Comparison of ENCODE assay signal across 23 mouse cellular contexts in genomic region chr3:153353313-153354103, GRCm38 (mm10).
A peak's percentile ranks its signal among the peaks of the same experiment; 100 is the strongest.
DNase-seq lines count a peak whose midpoint lies in the region; ATAC-seq lines count a peak whose summit lies in the region.
"Had no signal": no experiment of that assay in that cellular context is flagged by ENCODE, and none has a peak within 500 bp of the region (broad histone marks: within the 10 kb centered on the region; RNA-seq: fewer than 3 reads in every experiment).

No protein-coding gene starts in this region.

- no peak for DNase-seq in kidney, adult 9 months
- peak; percentile 24 to 48 for DNase-seq in right cerebral cortex, adult 2 months (ENCODE audit: low spot score in 2 of 2)
- no peak for DNase-seq in right cerebral cortex, postnatal 14 days
- DNase-seq in limb, embryonic 10.5 days (ENCODE audit: low spot score) = no peak
- no peak for DNase-seq in urinary bladder, postnatal 14 days (ENCODE audit: low spot score)
- DNase-seq: adrenal gland, adult 8-10 months; cerebellum, adult 2 months; cerebellum, postnatal 25 days; forebrain, postnatal 0 days; gastrocnemius, postnatal 14 days; kidney, adult 8-10 months; liver, postnatal 0 days had no signal

- H3K27ac ChIP-seq in kidney, embryonic 16.5 days (ENCODE audit: low read length) = no peak overlapping the region
- no peak overlapping the region for H3K27ac ChIP-seq in stomach, embryonic 16.5 days (ENCODE audit: low read length)
- no peak overlapping the region for H3K27ac ChIP-seq in limb, embryonic 10.5 days
- H3K27ac ChIP-seq: embryonic facial prominence, embryonic 12.5 days; hindbrain, embryonic 12.5 days; limb, embryonic 12.5 days; macrophage; neural tube, embryonic 15.5 days; stomach, embryonic 15.5 days had no signal

- H3K27me3 ChIP-seq in kidney, embryonic 16.5 days (ENCODE audit: insufficient read depth, low read length) = no peaks in the 10 kb centered on the region
- no peaks in the 10 kb centered on the region for H3K27me3 ChIP-seq in stomach, embryonic 16.5 days (ENCODE audit: control insufficient read depth, insufficient read depth, low read length)
- H3K27me3 ChIP-seq in limb, embryonic 10.5 days (ENCODE audit: low read depth, poor library complexity, severe bottlenecking) = no peaks in the 10 kb centered on the region
- H3K27me3 ChIP-seq: embryonic facial prominence, embryonic 12.5 days; hindbrain, embryonic 12.5 days; limb, embryonic 12.5 days; neural tube, embryonic 15.5 days; stomach, embryonic 15.5 days had no signal

- no peaks in the 10 kb centered on the region for H3K9me3 ChIP-seq in kidney, embryonic 16.5 days (ENCODE audit: low read length)
- no peaks in the 10 kb centered on the region for H3K9me3 ChIP-seq in stomach, embryonic 16.5 days (replicated peaks; ENCODE audit: control insufficient read depth, low read length)
- H3K9me3 ChIP-seq in limb, embryonic 10.5 days (replicated peaks) = no peaks in the 10 kb centered on the region
- H3K9me3 ChIP-seq: embryonic facial prominence, embryonic 12.5 days; hindbrain, embryonic 12.5 days; limb, embryonic 12.5 days; neural tube, embryonic 15.5 days; stomach, embryonic 15.5 days had no signal

- 66% methylated on average over 16 of the region's 16 CpGs for WGBS in kidney, embryonic 16.5 days
- WGBS in stomach, embryonic 16.5 days = 86% methylated on average over 16 of the region's 16 CpGs
- 92% methylated on average over 16 of the region's 16 CpGs for WGBS in limb, embryonic 10.5 days

- no peak overlapping the region for H3K4me2 ChIP-seq in kidney, embryonic 16.5 days (replicated peaks; ENCODE audit: low read depth, low read length)
- H3K4me2 ChIP-seq in stomach, embryonic 16.5 days (ENCODE audit: low read depth, low read length) = no peak overlapping the region
- H3K4me2 ChIP-seq: embryonic facial prominence, embryonic 12.5 days; hindbrain, embryonic 12.5 days; limb, embryonic 12.5 days; liver, embryonic 11.5 days; neural tube, embryonic 15.5 days; stomach, embryonic 15.5 days had no signal

- no peaks in the 10 kb centered on the region for H3K36me3 ChIP-seq in kidney, embryonic 16.5 days (ENCODE audit: insufficient read depth, low read length)
- no peaks in the 10 kb centered on the region for H3K36me3 ChIP-seq in stomach, embryonic 16.5 days (ENCODE audit: control insufficient read depth, insufficient read depth, low read length)
- H3K36me3 ChIP-seq in limb, embryonic 10.5 days = no peaks in the 10 kb centered on the region
- H3K36me3 ChIP-seq: embryonic facial prominence, embryonic 12.5 days; hindbrain, embryonic 12.5 days; limb, embryonic 12.5 days; neural tube, embryonic 15.5 days; stomach, embryonic 15.5 days had no signal

- H3K4me3 ChIP-seq in kidney, embryonic 16.5 days (ENCODE audit: low read length) = no peak overlapping the region
- no peak overlapping the region for H3K4me3 ChIP-seq in stomach, embryonic 16.5 days (replicated peaks; ENCODE audit: low read length)
- no peak overlapping the region for H3K4me3 ChIP-seq in limb, embryonic 10.5 days
- H3K4me3 ChIP-seq: embryonic facial prominence, embryonic 12.5 days; hindbrain, embryonic 12.5 days; limb, embryonic 12.5 days; neural tube, embryonic 15.5 days; stomach, embryonic 15.5 days had no signal

- 0 out of 2 replicates have a peak, but pooled peaks cover 3% of the 10 kb centered on the region for H3K4me1 ChIP-seq in kidney, embryonic 16.5 days (ENCODE audit: insufficient read depth, low read length)
- H3K4me1 ChIP-seq in stomach, embryonic 16.5 days (ENCODE audit: control insufficient read depth, insufficient read depth, low read length) = no peaks in the 10 kb centered on the region
- H3K4me1 ChIP-seq in limb, embryonic 10.5 days = 0 out of 2 replicates have a peak, but pooled peaks cover 4% of the 10 kb centered on the region
- H3K4me1 ChIP-seq: stomach, embryonic 15.5 days had no signal

- H3K9ac ChIP-seq in kidney, embryonic 16.5 days (replicated peaks; ENCODE audit: low read length) = no peak overlapping the region
- no peak overlapping the region for H3K9ac ChIP-seq in stomach, embryonic 16.5 days (ENCODE audit: low read length)
- H3K9ac ChIP-seq: embryonic facial prominence, embryonic 12.5 days; forebrain, postnatal 0 days; hindbrain, embryonic 12.5 days; limb, embryonic 12.5 days; liver, postnatal 0 days; neural tube, embryonic 15.5 days; stomach, embryonic 15.5 days had no signal

- peak; percentile 60; the same call in 1 of the 2 replicates for ATAC-seq in kidney, embryonic 16.5 days (ENCODE audit: low FRiP score, low TSS enrichment)
- peak; percentile 47; the same call in 1 of the 2 replicates for ATAC-seq in stomach, embryonic 16.5 days (ENCODE audit: insufficient read depth, low FRiP score)
- ATAC-seq: activated CD4-positive, CD25-positive, alpha-beta regulatory T cell, adult 4 months; forebrain, postnatal 0 days; liver, postnatal 0 days; lung, postnatal 0 days had no signal

Comparison
In these comparisons a context has a peak if more than half of its experiments do, and no peak if none do; other contexts are left out.
1. DNase-seq: peak in right cerebral cortex, adult 2 months (2 of 2); none in kidney, adult 9 months (single experiment), right cerebral cortex, postnatal 14 days (single experiment), limb, embryonic 10.5 days (single experiment) and urinary bladder, postnatal 14 days (single experiment).